Mouse (Mus musculus) urinary bladder, adult 18-20 months (tissue): Measurements from ENCODE around the gene Btrc.

Experiments used
- DNase-seq, 2 experiments: peaks; one replicate each; pipeline ENCODE4 v3.0.0; 2022; ENCODE audit warnings: low spot score in 2 of 2, mixed read lengths in 2 of 2

Gene Btrc

GRCm38 (mm10) chr19:45472691-45473520 is 109.4 kb downstream of the Btrc start:
- no peak for DNase-seq

- DNase-seq: no peak
These were observed 111.2 kb downstream of the Btrc start for GRCm38 (mm10) chr19:45474686-45475085.

DNA sequence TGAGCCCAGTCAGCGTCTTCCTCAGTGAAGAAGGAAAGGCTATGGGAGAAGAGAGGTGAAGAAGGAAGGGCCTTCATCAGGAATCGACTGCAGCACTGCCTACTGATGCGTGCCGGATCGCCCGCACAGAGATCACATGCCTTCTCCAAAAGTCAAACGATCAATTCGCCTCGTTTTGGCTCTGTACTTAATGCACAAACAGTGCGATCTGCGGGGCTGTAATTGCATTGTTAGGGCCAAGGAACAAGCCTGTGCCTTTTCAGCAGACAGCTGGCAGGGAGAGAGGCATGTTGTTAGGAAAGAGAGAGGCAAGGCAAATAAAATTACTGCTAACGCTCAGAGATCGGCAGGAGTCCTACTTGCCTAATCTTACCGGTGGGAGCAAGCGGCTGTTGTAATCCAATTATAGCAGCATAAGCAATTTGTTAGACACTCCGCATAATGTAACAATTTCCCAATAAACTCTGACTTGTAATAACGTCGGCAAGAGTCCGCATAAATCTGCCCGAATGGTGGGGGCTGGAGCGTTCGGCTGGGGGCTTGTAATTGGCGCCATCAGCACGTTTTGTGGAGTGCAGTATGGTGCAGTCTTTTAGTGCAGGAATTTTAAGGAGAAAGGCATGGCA is 112.5 kb downstream of the Btrc start:
- DNase-seq: peak in 1 of 2 experiments; percentile 30

DNA sequence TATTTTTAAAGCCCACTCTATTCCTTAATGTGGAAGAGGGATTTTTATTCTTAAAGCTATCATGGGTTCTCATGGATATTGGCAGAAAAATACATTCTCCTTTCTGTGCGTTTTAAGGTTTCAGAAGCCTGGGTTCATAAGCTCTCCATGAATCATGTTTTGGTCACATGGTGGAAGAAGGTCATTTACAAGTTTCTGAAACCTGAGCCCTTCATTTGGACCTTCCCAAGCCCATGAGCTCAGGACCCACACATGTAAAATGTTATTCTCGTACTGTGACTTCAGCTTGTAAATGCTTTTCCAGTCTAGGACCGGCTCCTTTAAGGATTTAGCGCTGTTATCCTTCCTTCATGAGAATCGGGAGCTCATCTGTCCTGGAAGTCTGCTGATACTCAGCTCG is 116.0 kb downstream of the Btrc start:
- no peak for DNase-seq

DNA sequence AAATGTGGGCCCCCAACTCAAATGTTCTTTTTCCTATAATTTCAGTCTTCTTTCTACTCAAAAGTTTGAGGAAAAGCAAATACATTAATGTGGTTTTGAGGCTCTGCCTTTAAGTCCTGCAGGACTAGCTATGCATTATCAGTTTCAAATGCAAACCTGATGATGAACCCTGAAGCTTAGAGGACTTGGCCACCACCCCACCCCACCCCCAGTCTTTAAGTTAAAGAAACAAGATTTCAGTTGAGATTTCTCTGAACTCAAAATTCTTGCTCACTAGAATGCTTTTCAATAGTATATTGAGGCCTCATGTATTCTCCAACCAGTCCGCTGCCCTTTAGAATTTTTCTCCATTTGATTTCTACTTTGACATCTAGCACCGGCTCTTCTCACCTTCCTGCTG is 117.0 kb downstream of the Btrc start:
- no peak for DNase-seq

- DNase-seq: no peak
These were observed 117.4 kb downstream of the Btrc start for GRCm38 (mm10) chr19:45480951-45481350.

GRCm38 (mm10) chr19:45483470-45483869 is 119.9 kb downstream of the Btrc start:
- no peak for DNase-seq

DNA sequence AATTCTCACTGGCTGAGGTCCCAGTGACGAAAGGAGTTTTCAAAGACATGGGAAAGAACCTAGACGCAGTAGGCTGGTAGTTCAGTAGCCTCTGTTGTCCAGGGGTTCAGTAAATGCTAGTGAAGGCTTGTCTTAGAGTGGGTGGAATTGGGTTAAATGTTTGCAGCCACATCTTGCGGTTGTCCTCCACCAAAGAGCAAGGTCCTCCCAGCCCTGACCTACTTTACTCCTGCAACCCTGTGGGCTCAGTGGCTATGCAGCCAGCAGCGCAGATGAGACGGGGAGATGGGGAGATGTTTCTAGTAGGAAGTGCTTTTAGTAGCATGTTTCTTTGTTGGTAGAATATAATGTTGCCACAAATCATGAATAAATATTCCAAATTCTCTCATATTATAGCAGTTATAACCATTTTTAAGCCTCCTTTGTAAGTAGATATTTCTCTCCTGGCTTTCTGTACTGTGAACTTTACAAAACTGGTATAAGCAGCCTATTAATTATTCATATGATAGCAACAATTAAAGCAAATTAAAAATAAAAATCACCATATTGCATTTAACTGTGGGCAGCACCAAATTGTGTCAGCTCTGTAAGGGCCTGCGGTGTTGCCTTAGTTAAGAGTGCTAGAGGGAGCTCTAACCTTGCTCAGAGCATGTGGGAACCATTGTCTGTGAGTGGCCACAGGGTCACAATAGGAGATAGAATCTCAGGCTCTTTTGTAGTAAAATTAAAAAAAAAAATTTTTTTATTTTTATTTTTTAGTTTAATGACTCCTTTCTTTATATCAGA is 122.9 kb downstream of the Btrc start:
- DNase-seq: no peak

DNA sequence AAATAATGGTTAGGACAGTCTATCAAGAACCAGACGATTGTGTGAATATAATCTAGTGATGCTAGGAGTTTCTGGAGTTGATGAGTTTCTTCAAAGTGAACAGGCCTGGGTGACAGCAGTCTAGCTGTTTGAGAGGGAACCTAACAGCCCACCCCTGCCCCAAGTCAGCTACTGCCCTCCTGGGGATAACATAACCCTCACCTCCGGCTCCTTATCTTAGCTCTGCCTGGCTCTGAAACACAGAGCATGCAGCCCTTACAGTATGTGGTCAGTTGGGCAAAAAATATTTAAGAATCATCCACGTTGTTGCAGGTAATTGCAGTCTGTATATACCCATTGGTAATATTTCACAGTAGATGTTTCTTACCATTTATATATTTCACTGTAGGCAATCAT is 123.5 kb downstream of the Btrc start:
- no peak for DNase-seq

DNA sequence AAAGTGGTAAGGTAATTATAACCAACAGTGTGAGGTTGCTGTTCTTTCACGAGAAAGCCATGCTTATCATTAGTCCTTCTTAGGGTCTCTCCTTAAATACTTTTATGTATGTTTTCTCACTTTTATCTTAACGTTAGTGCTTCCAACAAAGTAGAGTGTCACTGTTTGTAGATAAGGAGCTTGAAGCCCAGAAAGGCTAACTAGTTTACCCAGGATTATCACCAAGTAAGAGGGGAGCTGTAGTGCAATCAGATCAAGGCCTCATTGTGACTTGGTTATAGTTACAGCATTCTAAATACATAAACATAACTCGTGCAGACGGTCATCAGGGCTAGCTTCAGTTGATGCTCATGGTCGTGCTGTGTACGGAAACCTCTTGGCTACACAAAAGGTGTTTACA is 126.4 kb downstream of the Btrc start:
- no peak for DNase-seq

DNA sequence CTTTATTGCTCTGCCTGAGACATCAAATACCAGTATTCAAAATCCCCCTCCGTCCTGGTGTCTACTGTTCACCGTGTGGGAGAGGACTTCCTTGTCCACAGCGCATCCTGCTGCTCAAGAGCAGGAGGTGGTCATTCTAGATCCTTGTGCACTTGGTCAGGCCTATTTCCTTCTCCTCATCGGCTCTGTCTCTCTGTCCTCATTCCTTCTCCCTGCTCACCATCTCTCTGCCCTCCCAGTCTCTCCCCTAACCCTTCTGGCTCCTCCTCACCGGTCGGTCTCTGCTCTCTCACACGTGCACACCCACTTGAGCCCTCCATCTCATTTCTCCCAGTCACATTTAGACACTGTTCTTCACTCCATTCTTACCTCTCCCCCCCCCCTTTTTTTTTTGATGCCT is 127.7 kb downstream of the Btrc start:
- DNase-seq: no peak

DNA sequence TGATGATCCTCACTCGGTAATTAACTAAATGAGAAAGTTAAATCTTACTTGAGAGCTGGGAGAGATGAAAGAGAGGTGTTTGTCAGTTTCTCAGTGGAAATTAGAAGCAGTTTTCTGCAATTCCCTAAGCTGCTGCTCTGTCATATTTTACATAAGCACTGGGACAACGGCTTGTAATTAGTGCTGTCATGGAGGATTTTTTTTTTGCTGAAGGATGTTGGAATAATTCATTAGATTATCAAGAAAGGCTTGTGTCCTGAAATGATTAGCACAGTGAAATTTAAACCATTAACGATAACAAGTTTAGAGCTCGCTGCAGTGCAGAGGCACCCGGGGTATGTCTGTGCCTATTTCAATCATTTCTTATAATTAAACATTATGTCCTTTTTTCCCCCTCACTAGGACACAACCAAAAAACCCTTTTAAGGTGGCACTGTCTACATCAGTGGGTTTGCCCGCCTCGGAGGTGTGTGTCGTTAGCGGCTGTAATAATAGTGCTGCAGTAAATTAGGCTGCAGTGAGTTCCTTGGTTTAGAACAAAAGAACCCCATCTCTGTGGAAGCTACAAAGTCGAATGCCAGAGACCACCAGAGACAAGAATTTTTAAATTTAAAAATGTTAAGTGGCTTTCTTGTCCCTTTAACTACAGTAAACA is 130.7 kb downstream of the Btrc start:
- DNase-seq: no peak

- DNase-seq: no peak
These were observed 141.9 kb downstream of the Btrc start for GRCm38 (mm10) chr19:45505446-45505845.

- no peak for DNase-seq
These were observed 144.0 kb downstream of the Btrc start for GRCm38 (mm10) chr19:45507531-45507930.

GRCm38 (mm10) chr19:45510680-45511079 is 147.1 kb downstream of the Btrc start:
- no peak for DNase-seq

- no peak for DNase-seq
These were observed 147.9 kb downstream of the Btrc start for GRCm38 (mm10) chr19:45511406-45511805.

DNA sequence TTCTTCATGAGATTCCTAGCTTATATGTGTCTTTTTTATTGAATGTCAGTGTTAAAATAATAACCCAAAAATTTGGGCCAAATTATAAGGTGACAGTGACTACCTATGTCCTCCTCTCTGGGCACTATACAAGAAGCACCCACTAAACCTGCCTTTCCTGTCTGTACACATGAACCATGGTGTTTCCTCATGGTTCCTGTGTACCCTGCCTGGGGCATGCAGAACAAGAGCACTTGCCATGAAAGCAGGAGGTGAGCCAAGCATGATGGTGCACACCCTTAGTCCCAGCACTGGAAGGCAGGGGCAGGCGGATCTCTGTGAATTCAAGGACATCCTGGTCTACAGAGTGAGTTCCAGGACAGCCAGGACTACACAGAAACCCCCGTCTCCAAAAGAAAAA is 151.8 kb downstream of the Btrc start:
- no peak for DNase-seq

DNA sequence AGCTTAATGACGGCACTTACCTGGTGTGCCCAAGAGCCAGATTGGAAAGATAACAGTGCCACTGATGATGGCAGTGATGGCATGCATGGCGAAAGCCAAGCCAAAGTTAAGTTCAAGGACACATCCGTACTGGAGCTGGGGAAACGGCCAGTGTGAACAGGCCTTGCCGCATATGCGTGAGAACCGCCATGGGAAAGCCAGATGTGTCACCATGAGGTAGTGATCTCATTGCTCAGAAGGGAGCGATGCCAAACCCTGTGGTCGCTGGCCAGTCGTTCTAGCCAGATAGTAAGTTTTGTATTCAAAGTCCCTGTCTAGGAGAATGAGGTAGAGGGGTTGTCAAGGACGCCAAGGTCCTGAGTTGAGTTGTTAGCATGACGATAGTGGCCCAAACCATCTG is 152.7 kb downstream of the Btrc start:
- no peak for DNase-seq

GRCm38 (mm10) chr19:45527382-45527781 is 163.8 kb downstream of the Btrc start:
- DNase-seq: no peak

GRCm38 (mm10) chr19:45527931-45528534 is 164.5 kb downstream of the Btrc start:
- DNase-seq: no peak

GRCm38 (mm10) chr19:45529294-45529693 is 165.8 kb downstream of the Btrc start:
- no peak for DNase-seq
